Mouse (Mus musculus) cerebellum, postnatal 4 days (tissue): Measurements from ENCODE around the gene Lipk.

Source experiments
- DNase-seq, 2 experiments: peaks; one replicate each; pipeline ENCODE4 v3.0.0; 2022; ENCODE audit warnings: low spot score in 2 of 2, mixed read lengths in 1 of 2

The Lipk gene

DNA sequence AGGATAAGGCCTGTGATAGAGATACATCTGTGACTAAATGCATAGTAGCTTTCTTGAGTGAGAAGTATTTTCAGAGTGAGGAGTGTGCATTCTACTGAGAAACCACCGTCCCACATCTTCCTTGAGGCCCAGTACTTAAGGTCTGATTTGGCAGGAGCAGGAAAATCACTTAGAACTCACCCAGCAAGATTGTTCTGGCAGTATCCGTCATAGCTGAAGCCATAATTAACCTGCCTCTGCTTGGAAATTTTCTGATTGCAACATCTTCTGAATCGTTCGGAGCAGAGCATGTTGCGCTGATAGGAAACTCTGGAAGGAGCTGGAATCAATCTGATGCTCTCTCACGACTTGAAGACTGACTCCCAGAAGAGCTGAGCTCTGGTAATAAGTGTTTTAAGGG, at the start of gene Lipk:
TSS of gene Lipk (plus strand) at position 289 of the 400 bp plus-strand sequence.
- DNase-seq, result no peak

GRCm38 (mm10) chr19:33960887-33961286, 47.2 kb upstream of the Lipk start, which contains the start of gene Lipf:
Lipf (plus strand) TSS chr19:33961187.
- DNase-seq, result no peak

GRCm38 (mm10) chr19:33979007-33979406, 29.1 kb upstream of the Lipk start:
- DNase-seq, result no peak

GRCm38 (mm10) chr19:33983043-33983442, 25.0 kb upstream of the Lipk start:
- DNase-seq, result no peak

DNA sequence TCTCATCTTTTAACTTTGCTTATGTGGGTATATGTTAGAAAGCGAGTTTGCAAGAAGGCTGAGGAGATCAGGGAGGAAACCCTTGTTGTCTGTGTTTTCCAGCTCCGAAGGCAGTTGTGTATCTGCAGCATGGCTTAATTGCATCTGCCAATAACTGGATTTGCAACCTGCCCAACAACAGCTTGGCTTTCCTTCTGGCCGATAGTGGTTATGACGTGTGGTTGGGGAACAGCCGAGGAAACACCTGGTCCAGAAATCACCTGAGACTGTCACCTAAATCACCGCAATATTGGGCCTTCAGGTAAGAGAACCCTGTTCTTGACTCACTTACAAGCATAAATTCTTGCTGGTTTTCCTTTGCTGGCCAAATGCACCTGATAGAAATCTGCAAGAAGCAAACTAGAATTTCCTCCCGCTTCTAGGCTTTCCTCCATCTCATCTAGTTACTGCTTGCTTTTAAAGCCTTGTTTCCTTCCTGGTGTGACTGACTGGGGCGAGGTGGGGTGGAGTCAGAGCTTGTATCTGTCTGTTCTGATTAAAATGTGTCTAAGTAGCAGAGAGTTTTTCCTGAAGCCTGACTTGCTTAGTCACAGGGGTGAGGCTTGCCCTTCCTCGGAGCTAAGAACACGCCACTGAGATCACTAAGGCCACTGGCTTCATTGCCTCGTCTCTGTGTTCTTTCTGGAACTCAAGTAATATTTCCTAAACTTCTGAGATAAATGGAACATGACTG, 13.5 kb downstream of the Lipk start:
- DNase-seq, result no peak

- no peak for DNase-seq
Observed at GRCm38 (mm10) chr19:34022759-34023158, 14.7 kb downstream of the Lipk start.

- no peak for DNase-seq
Observed at GRCm38 (mm10) chr19:34039731-34040130, 31.6 kb downstream of the Lipk start.

- DNase-seq, result no peak
Observed at GRCm38 (mm10) chr19:34043008-34043407, 34.9 kb downstream of the Lipk start.

- no peak for DNase-seq
Observed at GRCm38 (mm10) chr19:34049371-34050039, 41.4 kb downstream of the Lipk start.

DNA sequence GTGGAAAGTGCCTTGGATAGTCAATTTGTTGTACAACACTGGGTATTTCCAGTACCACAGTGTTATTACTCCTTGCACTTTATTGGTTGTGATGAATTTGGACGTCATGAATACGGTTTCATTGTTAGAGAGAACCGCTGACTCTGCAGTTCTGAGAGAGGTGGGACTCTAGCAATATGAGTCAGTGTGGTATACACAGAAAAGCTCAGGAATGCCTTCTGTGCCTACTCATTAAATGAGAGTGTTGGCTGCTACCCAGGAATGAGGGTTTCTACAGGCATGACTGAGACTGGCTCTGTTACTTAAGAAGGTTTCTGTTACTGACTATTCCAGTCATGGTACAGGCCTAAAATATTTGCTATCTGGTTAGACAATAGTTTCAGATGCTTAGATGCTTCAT, 43.4 kb downstream of the Lipk start:
- DNase-seq, result no peak

- no peak for DNase-seq
Observed at GRCm38 (mm10) chr19:34063547-34063946, 55.5 kb downstream of the Lipk start.

DNA sequence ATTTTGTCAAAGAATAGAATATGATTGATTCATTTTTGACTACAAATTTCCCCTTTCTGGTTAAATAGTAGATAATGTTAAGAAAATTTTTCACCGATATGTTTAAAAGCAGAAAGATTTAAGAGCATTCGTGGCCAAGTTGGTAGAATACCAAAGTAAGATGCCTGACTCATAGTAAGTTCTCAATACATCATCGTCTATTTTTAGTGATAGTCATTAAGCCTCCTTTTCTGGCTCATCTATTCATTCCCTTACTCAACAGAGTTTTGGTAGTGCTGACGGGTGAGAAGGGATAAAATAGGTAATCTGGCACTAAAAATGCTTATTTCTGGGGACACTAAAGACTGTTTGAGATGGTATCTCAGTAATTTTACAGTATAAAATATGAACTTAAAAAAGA, 56.0 kb downstream of the Lipk start:
- no peak for DNase-seq

- DNase-seq, result no peak
Observed at GRCm38 (mm10) chr19:34066779-34067472, 58.8 kb downstream of the Lipk start, which contains the start of gene Lipn. Lipn (plus strand) TSS chr19:34067358.

DNA sequence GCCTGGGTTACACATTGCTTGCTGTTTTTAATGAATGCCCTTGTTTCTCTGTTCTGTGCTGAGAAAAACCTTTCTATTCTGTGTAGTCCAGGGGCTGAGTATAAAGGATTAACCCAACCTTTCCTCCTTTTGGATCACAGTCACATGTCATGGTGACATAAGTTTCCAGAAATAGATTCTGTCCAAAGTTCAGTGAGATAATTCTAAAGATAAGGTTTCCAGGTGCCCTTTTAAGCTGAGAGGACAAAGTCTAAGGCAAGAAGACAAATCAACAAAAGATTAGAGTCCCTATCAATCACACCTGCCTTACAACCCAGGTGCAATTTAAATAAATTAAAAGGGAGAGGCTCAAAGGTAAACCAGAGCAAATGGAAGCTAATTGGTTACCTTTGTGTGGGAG, 66.1 kb downstream of the Lipk start:
- no peak for DNase-seq

GRCm38 (mm10) chr19:34078130-34078529, 70.0 kb downstream of the Lipk start:
- DNase-seq, result no peak

DNA sequence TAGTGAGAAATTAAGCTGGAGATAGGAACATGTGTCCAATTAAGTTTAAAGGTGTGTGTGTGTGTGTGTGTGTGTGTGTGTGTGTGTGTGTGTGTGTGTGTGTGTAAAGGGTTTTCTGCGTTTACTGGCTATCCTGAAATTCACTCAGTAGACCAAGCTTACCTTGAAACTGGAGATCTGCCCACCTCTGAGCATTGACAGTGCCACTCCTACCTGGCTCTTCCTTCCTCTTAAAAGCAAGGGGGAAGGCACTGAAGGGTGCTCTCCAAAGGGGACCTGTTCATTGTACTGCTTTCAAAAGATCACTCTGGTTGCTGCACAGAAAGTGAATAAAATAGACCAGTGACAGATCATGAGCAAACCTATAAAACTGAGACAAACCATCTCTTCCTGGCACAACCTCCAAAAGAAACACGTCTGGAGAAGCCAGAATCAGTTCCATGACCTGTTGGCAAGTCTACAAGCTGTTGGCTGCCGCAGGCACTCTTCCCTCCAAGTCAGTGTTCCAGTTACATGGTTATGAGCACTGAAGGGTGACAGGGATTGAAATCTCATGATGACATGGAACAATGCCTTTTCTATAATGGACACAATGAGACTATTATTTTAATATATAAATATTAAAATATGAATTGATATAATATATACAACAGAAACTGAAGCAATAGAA, 81.1 kb downstream of the Lipk start:
- DNase-seq, result peak in 1 of 2 experiments; percentile 3

DNA sequence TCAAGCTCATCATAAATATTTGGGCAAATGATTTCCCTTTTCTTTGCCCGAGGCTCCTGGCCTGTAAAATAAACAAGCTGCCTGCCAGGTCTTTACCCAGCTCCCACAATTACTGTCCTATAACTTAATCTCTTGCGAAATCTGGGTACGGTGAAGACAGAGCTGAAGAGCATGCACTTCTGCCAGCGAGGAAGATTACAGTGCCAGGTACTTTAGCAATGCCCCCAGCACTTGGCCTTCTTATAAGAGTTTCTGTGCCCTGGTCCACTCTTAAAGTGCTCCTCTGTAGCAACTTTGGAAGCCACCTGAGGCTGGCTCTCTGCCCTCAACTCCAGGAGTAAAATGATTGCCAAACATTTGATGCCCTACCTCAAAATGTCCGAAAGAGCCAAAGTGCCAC, 87.3 kb downstream of the Lipk start:
- no peak for DNase-seq

GRCm38 (mm10) chr19:34096228-34096627, 88.1 kb downstream of the Lipk start:
- no peak for DNase-seq
